Mouse (Mus musculus): Measurements from ENCODE around the gene Adam12. TPM values are rescaled to one million over a fixed set of nuclear protein-coding genes. Genes with fewer than 3 reads are reported as not detected.

Adam12 gene
- polyA plus RNA-seq, 1 experiment from 2014 or later, result 0.93 TPM

DNA sequence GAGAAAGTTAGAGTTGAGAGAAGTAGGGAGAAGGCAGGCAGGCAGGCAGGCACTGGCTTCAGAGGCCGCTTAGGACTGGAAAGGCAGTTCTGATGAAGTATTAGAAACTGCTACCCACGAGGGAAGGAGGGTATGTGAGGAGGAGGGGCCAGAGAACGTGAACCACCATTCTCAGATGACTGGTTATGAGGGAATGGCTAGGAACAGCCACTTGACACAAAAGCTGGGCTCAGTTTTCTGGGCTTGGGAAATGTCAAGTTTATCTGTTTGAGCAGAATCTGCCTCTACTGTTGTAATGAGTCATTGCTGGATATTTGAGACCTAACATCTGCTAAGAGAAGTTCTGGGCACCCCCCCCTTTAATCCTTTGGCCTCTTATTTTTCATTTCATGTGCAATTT, 64.4 kb downstream of the Adam12 start:
- WGBS, result 69% methylated on average over 3 of the region's 3 CpGs
- H3K4me3 ChIP-seq, result no peak overlapping the region
- no peak for DNase-seq (ENCODE audit: extremely low spot score, low spot score)
- H3K4me1 ChIP-seq, result peaks cover 7% of the 10 kb centered on the region; the same call in 1 of the 2 replicates
- no peaks in the 10 kb centered on the region for H3K27me3 ChIP-seq (ENCODE audit: poor library complexity, severe bottlenecking)
- no peak overlapping the region for H3K27ac ChIP-seq
- H3K9me3 ChIP-seq, result no peaks in the 10 kb centered on the region
- no peaks in the 10 kb centered on the region for H3K36me3 ChIP-seq (replicated peaks)

DNA sequence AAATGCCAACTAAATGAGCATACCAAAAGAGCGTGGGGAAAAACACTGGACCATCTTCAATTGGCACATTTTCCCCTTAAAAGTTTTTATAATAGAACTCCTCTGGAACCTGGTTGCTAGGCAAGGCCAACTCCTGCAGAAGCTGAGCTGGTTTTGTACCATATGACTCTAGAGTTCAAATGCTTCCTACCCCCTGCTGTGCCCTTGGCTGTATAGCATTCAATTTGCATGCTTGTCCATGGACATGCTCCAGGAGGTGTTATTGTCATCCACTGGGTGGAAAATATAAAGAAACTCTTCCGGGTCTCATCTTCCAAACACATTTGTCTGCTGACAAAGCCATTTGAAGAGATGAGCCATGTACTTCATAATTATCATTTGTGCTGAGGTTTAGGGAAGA, 68.2 kb downstream of the Adam12 start:
- Histone ChIP-seq H3K27me3 (ENCODE audit: poor library complexity, severe bottlenecking) (no peaks in the 10 kb centered on the region), H3K4me1 (peaks cover 7% of the 10 kb centered on the region; the same call in 1 of the 2 replicates), H3K4me3 (no peak overlapping the region), H3K27ac (no peak overlapping the region), H3K9me3 (no peaks in the 10 kb centered on the region), H3K36me3 (replicated peaks) (no peaks in the 10 kb centered on the region)
- WGBS, result 93% methylated on average over 2 of the region's 2 CpGs
- DNase-seq (ENCODE audit: extremely low spot score, low spot score), result no peak

DNA sequence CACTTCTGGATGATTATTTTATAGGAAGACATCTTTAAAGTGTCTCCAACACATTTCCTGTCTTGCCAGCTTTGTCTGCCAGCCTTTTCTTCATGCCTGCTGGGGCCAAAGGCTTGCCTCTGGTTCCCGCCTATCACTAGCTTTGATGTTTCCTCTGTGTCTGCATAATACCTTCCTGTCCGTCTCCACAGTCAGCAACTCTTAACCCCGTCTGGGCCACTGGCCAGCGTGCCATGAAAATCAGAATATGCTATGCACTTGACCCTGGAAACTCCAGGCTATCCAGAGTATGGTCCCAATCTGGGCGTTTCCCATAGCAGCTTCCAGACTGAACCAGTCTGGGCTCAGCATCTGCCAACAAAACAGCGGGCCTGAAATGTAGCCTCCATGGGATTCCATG, 69.1 kb downstream of the Adam12 start:
- no peak for DNase-seq (ENCODE audit: extremely low spot score, low spot score)
- no peak overlapping the region for H3K27ac ChIP-seq
- H3K27me3 ChIP-seq (ENCODE audit: poor library complexity, severe bottlenecking), result no peaks in the 10 kb centered on the region
- WGBS, result 65% methylated on average over 6 of the region's 6 CpGs
- no peak overlapping the region for H3K4me3 ChIP-seq
- H3K36me3 ChIP-seq (replicated peaks), result no peaks in the 10 kb centered on the region
- H3K9me3 ChIP-seq, result no peaks in the 10 kb centered on the region
- peaks cover 7% of the 10 kb centered on the region; the same call in 1 of the 2 replicates for H3K4me1 ChIP-seq

DNA sequence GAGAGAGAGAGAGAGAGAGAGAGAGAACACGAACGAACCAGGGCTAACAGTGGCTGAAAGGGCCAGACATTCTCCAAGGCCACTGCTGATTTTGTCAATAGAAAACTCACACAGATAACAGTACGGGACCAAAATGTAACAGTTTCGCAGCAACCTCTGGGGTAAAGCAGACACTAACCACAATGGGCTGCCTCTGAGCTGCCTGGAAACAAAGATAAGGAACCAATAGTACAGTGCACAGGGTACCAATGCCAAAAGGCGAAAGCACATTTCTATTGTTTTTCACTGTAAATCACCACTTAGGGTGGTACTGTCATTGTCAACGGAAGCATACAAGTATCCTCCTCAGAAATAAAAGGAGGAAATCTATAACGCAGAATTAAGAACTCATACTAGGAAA, 72.3 kb downstream of the Adam12 start:
- no peak overlapping the region for H3K27ac ChIP-seq
- no peak overlapping the region for H3K4me3 ChIP-seq
- 78% methylated on average over 7 of the region's 7 CpGs for WGBS
- H3K9me3 ChIP-seq, result no peaks in the 10 kb centered on the region
- peaks cover 7% of the 10 kb centered on the region; the same call in 1 of the 2 replicates for H3K4me1 ChIP-seq
- DNase-seq (ENCODE audit: extremely low spot score, low spot score), result no peak
- H3K27me3 ChIP-seq (ENCODE audit: poor library complexity, severe bottlenecking), result no peaks in the 10 kb centered on the region
- no peaks in the 10 kb centered on the region for H3K36me3 ChIP-seq (replicated peaks)

DNA sequence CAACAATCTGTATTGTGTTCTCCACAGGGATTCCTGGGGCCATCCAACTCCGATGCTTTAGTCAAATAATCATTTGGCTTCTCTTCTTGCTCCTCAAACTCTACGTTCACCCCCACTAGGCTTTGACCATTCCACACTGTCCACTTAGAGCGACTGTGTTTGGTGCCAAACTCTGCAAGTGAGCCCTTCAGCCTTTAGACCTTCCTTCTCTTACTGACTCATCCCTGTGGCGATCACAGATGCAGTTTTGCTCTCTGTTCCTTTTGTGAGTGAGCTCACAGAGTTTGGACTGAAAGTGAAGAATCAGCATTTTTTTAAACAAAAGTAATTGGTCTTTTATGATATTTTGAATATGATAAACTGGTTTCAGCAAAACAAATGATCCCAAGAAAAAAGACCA, 80.6 kb downstream of the Adam12 start:
- H3K4me3 ChIP-seq, result no peak overlapping the region
- H3K9me3 ChIP-seq, result no peaks in the 10 kb centered on the region
- WGBS, result 82% methylated on average over 4 of the region's 4 CpGs
- DNase-seq (ENCODE audit: extremely low spot score, low spot score), result no peak
- H3K4me1 ChIP-seq, result no peaks in the 10 kb centered on the region
- no peak overlapping the region for H3K27ac ChIP-seq
- H3K36me3 ChIP-seq (replicated peaks), result no peaks in the 10 kb centered on the region
- H3K27me3 ChIP-seq (ENCODE audit: poor library complexity, severe bottlenecking), result no peaks in the 10 kb centered on the region

DNA sequence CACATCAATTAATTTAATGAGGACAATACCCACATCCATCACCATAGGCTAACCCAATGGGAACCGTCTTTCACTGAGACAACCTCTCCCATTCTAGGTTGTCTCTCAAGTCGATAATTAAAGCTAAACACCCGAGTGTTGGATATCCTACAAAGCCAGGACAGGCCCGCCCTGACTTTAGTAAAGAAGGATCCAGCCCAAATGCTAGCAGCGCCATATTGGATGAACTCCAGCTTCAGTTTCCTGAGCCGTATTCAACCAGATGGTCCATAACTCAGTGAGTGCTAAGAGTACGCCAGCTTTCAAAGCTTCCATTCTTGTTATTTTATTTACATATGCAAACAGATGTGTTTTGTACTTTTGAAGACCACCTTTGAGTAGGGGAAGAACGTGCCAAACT, 81.6 kb downstream of the Adam12 start:
- Histone ChIP-seq H3K4me3 (no peak overlapping the region), H3K36me3 (replicated peaks) (no peaks in the 10 kb centered on the region), H3K9me3 (no peaks in the 10 kb centered on the region), H3K27me3 (ENCODE audit: poor library complexity, severe bottlenecking) (no peaks in the 10 kb centered on the region), H3K4me1 (no peaks in the 10 kb centered on the region), H3K27ac (no peak overlapping the region)
- 88% methylated on average over 8 of the region's 8 CpGs for WGBS
- no peak for DNase-seq (ENCODE audit: extremely low spot score, low spot score)

DNA sequence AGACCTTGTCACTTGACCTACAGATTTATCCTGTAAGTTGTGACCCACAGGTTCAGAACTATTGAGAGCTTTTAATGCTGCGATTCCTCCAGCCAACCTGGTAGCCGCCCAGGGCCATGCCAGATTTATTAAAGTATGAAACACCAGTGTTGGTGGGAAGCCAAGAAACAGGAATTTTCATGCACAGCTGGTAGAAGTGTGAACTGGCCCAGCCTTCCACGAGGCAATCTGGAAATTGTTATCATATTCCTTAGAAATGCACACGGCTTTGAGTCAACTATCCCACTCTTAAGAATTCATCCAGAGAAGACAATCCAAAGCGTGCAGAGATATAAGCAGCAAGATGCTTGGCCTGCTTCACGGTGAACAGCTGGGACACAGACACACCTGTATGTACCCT, 82.6 kb downstream of the Adam12 start:
- Histone ChIP-seq H3K27ac (no peak overlapping the region), H3K4me3 (no peak overlapping the region), H3K9me3 (no peaks in the 10 kb centered on the region), H3K36me3 (replicated peaks) (no peaks in the 10 kb centered on the region), H3K4me1 (no peaks in the 10 kb centered on the region), H3K27me3 (ENCODE audit: poor library complexity, severe bottlenecking) (no peaks in the 10 kb centered on the region)
- WGBS, result 88% methylated on average over 6 of the region's 6 CpGs
- DNase-seq (ENCODE audit: extremely low spot score, low spot score), result no peak

DNA sequence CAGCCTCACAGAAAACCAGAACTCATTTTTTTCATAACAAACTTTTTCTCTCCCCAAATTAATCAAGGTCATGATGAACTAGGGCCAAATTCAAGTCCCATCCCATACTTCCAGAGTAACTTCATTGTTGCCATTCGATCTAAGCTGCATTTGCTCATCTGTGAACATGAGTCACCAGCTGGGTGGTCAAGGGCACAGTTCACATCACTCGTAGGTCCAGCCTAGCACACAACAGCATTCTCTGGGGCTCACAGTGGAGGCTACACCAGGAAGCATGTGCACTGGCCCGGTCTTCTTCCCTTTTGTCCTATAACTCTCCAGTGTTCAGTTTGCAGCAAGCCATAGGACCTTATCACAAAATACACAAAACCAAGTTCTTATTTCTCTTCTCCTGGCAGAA, 84.4 kb downstream of the Adam12 start:
- H3K27me3 ChIP-seq (ENCODE audit: poor library complexity, severe bottlenecking), result no peaks in the 10 kb centered on the region
- no peaks in the 10 kb centered on the region for H3K36me3 ChIP-seq (replicated peaks)
- no peaks in the 10 kb centered on the region for H3K4me1 ChIP-seq
- no peak overlapping the region for H3K27ac ChIP-seq
- H3K4me3 ChIP-seq, result no peak overlapping the region
- DNase-seq (ENCODE audit: extremely low spot score, low spot score), result no peak
- 89% methylated on average over 3 of the region's 3 CpGs for WGBS
- H3K9me3 ChIP-seq, result no peaks in the 10 kb centered on the region

DNA sequence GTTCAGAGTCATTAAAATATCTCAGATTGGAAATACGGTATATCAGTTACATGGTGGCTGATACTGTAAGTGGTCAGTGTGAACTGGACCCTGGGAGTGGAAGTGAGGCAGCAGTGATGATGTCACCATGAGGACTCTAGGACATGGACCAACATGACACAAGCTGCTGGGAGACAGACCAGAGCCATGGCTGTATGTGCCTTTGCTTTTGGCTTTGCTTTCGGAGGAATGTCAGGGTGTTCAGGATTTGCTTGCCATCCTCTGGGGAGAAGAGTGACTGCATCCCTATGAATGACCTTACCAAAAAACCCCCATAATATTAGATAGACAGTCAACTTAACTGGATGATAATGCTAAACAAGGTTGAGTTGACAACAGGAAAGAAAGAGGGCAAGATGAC, 85.1 kb downstream of the Adam12 start:
- DNase-seq (ENCODE audit: extremely low spot score, low spot score), result no peak
- no peaks in the 10 kb centered on the region for H3K27me3 ChIP-seq (ENCODE audit: poor library complexity, severe bottlenecking)
- no peaks in the 10 kb centered on the region for H3K4me1 ChIP-seq
- H3K9me3 ChIP-seq, result no peaks in the 10 kb centered on the region
- H3K4me3 ChIP-seq, result no peak overlapping the region
- WGBS, result 96% methylated on average over 2 of the region's 2 CpGs
- no peak overlapping the region for H3K27ac ChIP-seq
- H3K36me3 ChIP-seq (replicated peaks), result no peaks in the 10 kb centered on the region

DNA sequence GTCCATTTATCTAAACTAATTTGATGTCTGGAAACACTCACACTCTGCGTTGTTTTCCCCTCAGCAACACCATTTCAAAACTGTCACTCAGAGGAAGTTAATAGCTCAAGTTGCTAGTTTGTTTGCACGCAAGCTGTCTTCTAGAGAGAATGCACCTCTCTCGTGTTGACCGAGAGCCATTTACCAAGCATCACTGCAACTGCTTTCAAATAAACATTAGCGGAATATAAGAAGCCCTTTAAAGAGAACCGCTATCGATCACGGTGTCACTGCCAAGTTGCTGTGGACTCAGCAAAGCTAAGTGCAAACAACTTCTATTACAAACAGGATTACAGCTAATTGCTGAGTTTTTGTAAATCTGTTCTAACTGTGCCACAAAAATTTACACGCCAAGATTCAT, 87.8 kb downstream of the Adam12 start:
- Histone ChIP-seq H3K36me3 (replicated peaks) (no peaks in the 10 kb centered on the region), H3K4me1 (no peaks in the 10 kb centered on the region), H3K27ac (no peak overlapping the region), H3K9me3 (no peaks in the 10 kb centered on the region), H3K27me3 (ENCODE audit: poor library complexity, severe bottlenecking) (no peaks in the 10 kb centered on the region), H3K4me3 (no peak overlapping the region)
- no peak for DNase-seq (ENCODE audit: extremely low spot score, low spot score)
- WGBS, result 94% methylated on average over 9 of the region's 9 CpGs

DNA sequence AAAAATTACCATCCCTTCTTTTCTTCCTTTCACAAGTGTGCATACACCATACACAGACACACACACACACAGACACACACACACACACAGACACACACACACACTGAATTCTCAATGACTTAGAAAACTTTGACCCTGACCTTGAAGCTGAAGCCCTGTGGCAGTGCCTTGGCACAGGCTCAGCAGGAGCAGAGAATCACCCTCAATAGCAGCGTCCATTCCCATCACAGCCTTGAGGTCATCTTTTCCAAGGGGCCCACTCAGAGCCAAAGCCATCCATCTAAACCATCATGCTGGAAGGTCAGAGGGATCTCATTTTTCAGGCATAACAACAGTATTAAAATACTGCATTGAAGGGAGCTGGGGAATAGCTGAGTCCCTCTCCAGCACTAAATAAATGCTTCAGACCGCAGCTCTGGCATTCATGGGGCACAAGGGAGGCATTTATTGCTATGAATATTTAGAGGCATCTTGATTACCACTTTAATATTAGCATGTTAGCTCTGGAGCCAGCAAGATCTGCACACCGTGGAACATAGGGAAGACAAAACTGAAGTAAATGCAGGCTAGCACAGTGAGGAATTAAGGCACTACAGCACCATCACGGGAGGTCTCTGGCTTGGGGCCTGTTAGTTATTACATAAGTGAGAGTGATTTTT, 92.5 kb downstream of the Adam12 start:
- Histone ChIP-seq H3K27me3 (ENCODE audit: poor library complexity, severe bottlenecking) (no peaks in the 10 kb centered on the region), H3K4me3 (no peak overlapping the region), H3K36me3 (replicated peaks) (no peaks in the 10 kb centered on the region), H3K27ac (no peak overlapping the region), H3K9me3 (no peaks in the 10 kb centered on the region), H3K4me1 (no peaks in the 10 kb centered on the region)
- WGBS, result 91% methylated on average over 4 of the region's 4 CpGs
- no peak for DNase-seq (ENCODE audit: extremely low spot score, low spot score)

DNA sequence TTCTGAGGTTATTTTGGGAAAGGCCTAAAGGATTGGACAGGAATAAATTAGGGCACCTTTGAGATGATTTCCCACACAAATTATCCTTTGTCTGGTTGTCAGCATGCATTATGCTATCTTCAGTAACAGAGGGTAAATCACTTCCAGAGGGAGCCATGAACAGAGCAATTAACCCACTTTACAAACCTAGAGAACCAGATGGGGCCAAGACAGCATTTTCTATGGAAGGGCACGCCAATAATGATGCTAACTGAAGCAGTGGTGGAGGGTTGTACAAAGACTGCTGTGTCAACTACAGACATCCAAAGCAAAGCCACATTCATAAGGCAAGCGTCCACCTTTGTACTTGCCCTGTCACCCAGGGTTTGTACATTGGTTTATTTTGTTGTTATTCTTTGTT, 99.6 kb downstream of the Adam12 start:
- WGBS, result 53% methylated on average over 2 of the region's 2 CpGs
- no peak for DNase-seq (ENCODE audit: extremely low spot score, low spot score)
- no peak overlapping the region for H3K27ac ChIP-seq

DNA sequence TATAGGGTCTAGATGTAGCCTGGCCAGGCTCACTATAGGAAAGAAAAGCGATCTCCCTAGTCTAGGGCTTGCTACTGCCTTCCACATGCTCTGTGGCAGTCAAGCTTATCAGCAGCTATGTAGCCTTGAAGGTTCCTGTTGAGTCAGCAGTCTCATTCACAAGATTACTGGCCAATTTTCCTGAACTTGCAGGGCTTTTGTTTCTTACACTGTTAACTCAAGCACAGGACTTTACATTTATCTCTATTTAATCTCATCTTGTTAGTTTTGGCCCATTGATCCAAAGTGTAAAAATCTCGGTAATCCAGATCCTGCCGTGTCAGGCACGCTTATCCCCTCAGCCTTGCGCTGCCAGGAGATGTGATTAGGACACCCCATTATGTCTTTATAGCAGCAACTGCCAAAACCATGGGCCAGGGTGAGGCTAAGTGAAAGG, 103.8 kb downstream of the Adam12 start:
- Histone ChIP-seq H3K9me3 (no peaks in the 10 kb centered on the region), H3K27me3 (ENCODE audit: poor library complexity, severe bottlenecking) (no peaks in the 10 kb centered on the region), H3K27ac (no peak overlapping the region), H3K36me3 (replicated peaks) (no peaks in the 10 kb centered on the region), H3K4me1 (peaks cover 25% of the 10 kb centered on the region), H3K4me3 (no peak overlapping the region)
- WGBS, result 71% methylated on average over 5 of the region's 5 CpGs
- no peak for DNase-seq (ENCODE audit: extremely low spot score, low spot score)

More for the DNA sequence above, 99.6 kb downstream of the Adam12 start:
- Histone ChIP-seq H3K9me3 (no peaks in the 10 kb centered on the region), H3K4me1 (peaks cover 25% of the 10 kb centered on the region), H3K36me3 (replicated peaks) (no peaks in the 10 kb centered on the region), H3K4me3 (no peak overlapping the region), H3K27me3 (ENCODE audit: poor library complexity, severe bottlenecking) (no peaks in the 10 kb centered on the region)

DNA sequence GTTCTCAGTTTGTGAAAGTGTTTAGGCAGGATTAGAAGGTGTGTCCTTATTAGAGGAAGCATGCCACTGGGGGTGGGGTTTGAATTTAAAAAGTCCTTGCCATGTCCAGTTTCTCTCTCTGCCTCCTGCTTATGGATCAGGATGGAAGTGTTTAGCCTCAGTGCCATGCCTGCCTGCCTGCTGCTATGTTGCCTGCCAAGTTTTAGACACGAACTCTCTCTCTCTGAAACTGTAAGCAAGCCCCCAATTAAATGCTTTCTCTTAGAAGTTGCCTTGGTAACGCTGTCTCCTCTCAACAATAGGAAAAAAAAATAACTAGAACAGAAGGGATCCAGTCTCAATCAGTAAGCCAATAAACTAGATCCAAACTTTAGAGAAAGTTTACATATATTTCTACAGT, 110.5 kb downstream of the Adam12 start:
- WGBS, result 48% methylated on average over 2 of the region's 2 CpGs
- H3K27me3 ChIP-seq (ENCODE audit: poor library complexity, severe bottlenecking), result no peaks in the 10 kb centered on the region
- H3K9me3 ChIP-seq, result no peaks in the 10 kb centered on the region
- H3K36me3 ChIP-seq (replicated peaks), result no peaks in the 10 kb centered on the region
- peaks cover 10% of the 10 kb centered on the region for H3K4me1 ChIP-seq
- no peak overlapping the region for H3K4me3 ChIP-seq
- no peak for DNase-seq (ENCODE audit: extremely low spot score, low spot score)
- H3K27ac ChIP-seq, result no peak overlapping the region
